Mouse (Mus musculus) MEL (cell line): ENCODE data around the gene Pml. TPM values are rescaled to one million over a fixed set of nuclear protein-coding genes. Genes with fewer than 3 reads are reported as not detected.

Source experiments
- DNase-seq: peaks from one replicate; pipeline ENCODE4 v3.0.0; 2011; ENCODE audit warnings: low read depth, low spot score
- H3K27ac ChIP-seq: 2 replicates; pipeline ENCODE4 v1.5.1; 2012; ENCODE audit warnings: low read depth, mild to moderate bottlenecking, control low read depth, low read length, moderate library complexity; ENCODE audit not compliant: control insufficient read depth
- H3K27me3 ChIP-seq, 2 experiments: fragments of 150-350 bp in 1 of 2; sonication (generic) in 1 of 2; 2 replicates each; pipeline ENCODE4 v1.6.1; 2012; ENCODE audit warnings: low read length in 2 of 2, mild to moderate bottlenecking in 2 of 2, improper control_type of control experiment in 1 of 2, moderate library complexity in 1 of 2; ENCODE audit not compliant: insufficient read depth in 2 of 2, control insufficient read depth in 1 of 2
- H3K36me3 ChIP-seq, 2 experiments: 2 replicates each; pipeline ENCODE4 v1.6.1; 2012 to 2014; ENCODE audit warnings: low read length in 2 of 2, improper control_type of control experiment in 1 of 2, inconsistent platforms in 1 of 2, mild to moderate bottlenecking in 1 of 2; ENCODE audit not compliant: insufficient read depth in 2 of 2, control insufficient read depth in 1 of 2
- H3K4me1 ChIP-seq, 2 experiments: fragments of 150-350 bp in 1 of 2; sonication (generic) in 1 of 2; 2 replicates each; pipeline ENCODE4 v1.6.1; 2012; ENCODE audit warnings: low read length in 2 of 2, improper control_type of control experiment in 1 of 2, mild to moderate bottlenecking in 1 of 2; ENCODE audit not compliant: insufficient read depth in 2 of 2, control insufficient read depth in 1 of 2
- H3K4me3 ChIP-seq, 2 experiments: fragments of 150-350 bp in 1 of 2; sonication (generic) in 1 of 2; 2 replicates each; pipeline ENCODE4 v1.5.1; 2012; ENCODE audit warnings: low read depth in 2 of 2, low read length in 2 of 2, mild to moderate bottlenecking in 2 of 2, moderate library complexity in 2 of 2, control low read depth in 1 of 2, improper control_type of control experiment in 1 of 2; ENCODE audit not compliant: control insufficient read depth in 1 of 2, insufficient read depth in 1 of 2
- H3K79me2 ChIP-seq: 2 replicates; pipeline ENCODE4 v1.6.1; 2012; ENCODE audit warnings: mild to moderate bottlenecking, low read length, moderate library complexity; ENCODE audit not compliant: control insufficient read depth, poor library complexity, insufficient read depth
- H3K9ac ChIP-seq: 2 replicates; pipeline ENCODE4 v1.6.1; 2012; ENCODE audit warnings: low read depth, mild to moderate bottlenecking, control low read depth, low read length, moderate library complexity; ENCODE audit not compliant: control insufficient read depth, poor library complexity, severe bottlenecking
- H3K9me3 ChIP-seq: fragments of 150-350 bp; sonication (generic); replicated peaks from 2 replicates; pipeline ENCODE4 v1.6.1; 2012; ENCODE audit warnings: mild to moderate bottlenecking, low read length, improper control_type of control experiment, moderate library complexity; ENCODE audit not compliant: insufficient read depth
- CHD2 ChIP-seq: IDR thresholded peaks from 2 replicates; pipeline ENCODE4 v1.6.1; 2011; ENCODE audit warnings: low read length, improper control_type of control experiment
- CTCF ChIP-seq, 3 experiments: IDR thresholded peaks in 2 of 3; conservative IDR thresholded peaks in 1 of 3; 2 replicates each; pipeline ENCODE4 v1.5.1; 2011 to 2012; ENCODE audit warnings: low read length in 3 of 3, low read depth in 2 of 3, mild to moderate bottlenecking in 2 of 3, improper control_type of control experiment in 1 of 3, inconsistent platforms in 1 of 3, mixed read lengths in 1 of 3, moderate library complexity in 1 of 3; ENCODE audit not compliant: control insufficient read depth in 1 of 3, insufficient read depth in 1 of 3, poor library complexity in 1 of 3, severe bottlenecking in 1 of 3
- E2F4 ChIP-seq: IDR thresholded peaks from 2 replicates; pipeline ENCODE4 v1.6.1; 2011; ENCODE audit warnings: low read depth, low read length, improper control_type of control experiment, borderline replicate concordance
- ETS1 ChIP-seq: IDR thresholded peaks from 2 replicates; pipeline ENCODE4 v1.6.1; 2012; ENCODE audit warnings: low read depth, mild to moderate bottlenecking, inconsistent platforms, low read length, improper control_type of control experiment, moderate library complexity
- GABPA ChIP-seq: IDR thresholded peaks from 2 replicates; pipeline ENCODE4 v1.6.1; 2012; ENCODE audit warnings: low read depth, mild to moderate bottlenecking, inconsistent platforms, low read length, improper control_type of control experiment, moderate library complexity
- GATA1 ChIP-seq: IDR thresholded peaks from 2 replicates; pipeline ENCODE4 v1.6.1; 2011; ENCODE audit warnings: low read depth, low read length, improper control_type of control experiment
- HCFC1 ChIP-seq: IDR thresholded peaks from 2 replicates; pipeline ENCODE4 v1.6.1; 2012; ENCODE audit warnings: low read depth, mild to moderate bottlenecking, inconsistent platforms, low read length, improper control_type of control experiment, moderate library complexity
- JUND ChIP-seq: IDR thresholded peaks from 2 replicates; pipeline ENCODE4 v1.6.1; 2011; ENCODE audit warnings: low read depth, mild to moderate bottlenecking, improper control_type of control experiment, low read length
- MEF2A ChIP-seq: IDR thresholded peaks from 2 replicates; pipeline ENCODE4 v1.6.1; 2014; ENCODE audit warnings: low read depth, mild to moderate bottlenecking, inconsistent platforms, low read length, improper control_type of control experiment; ENCODE audit not compliant: poor library complexity, insufficient replicate concordance, severe bottlenecking; ENCODE audit errors: extremely low read depth
- MYC ChIP-seq: IDR thresholded peaks from 2 replicates; pipeline ENCODE4 v1.6.1; 2011; ENCODE audit warnings: low read depth, mild to moderate bottlenecking, low read length, improper control_type of control experiment, moderate library complexity
- NELFE ChIP-seq: IDR thresholded peaks from 2 replicates; pipeline ENCODE4 v1.6.1; 2011; ENCODE audit warnings: low read depth, low read length, improper control_type of control experiment
- NRF1 ChIP-seq: IDR thresholded peaks from 2 replicates; pipeline ENCODE4 v1.6.1; 2014; ENCODE audit warnings: low read depth, mild to moderate bottlenecking, inconsistent platforms, low read length, improper control_type of control experiment, moderate library complexity; ENCODE audit not compliant: poor library complexity, insufficient read depth, severe bottlenecking
- POLR2A ChIP-seq, 2 experiments: IDR thresholded peaks; 2 replicates each; pipeline ENCODE4 v1.6.1; 2011 to 2012; ENCODE audit warnings: low read length in 2 of 2, mild to moderate bottlenecking in 2 of 2, control low read depth in 1 of 2, improper control_type of control experiment in 1 of 2, low read depth in 1 of 2, moderate library complexity in 1 of 2; ENCODE audit not compliant: control insufficient read depth in 1 of 2, insufficient read depth in 1 of 2, poor library complexity in 1 of 2
- POLR2AphosphoS2 ChIP-seq: IDR thresholded peaks from 2 replicates; pipeline ENCODE4 v1.6.1; 2011; ENCODE audit warnings: low read length, improper control_type of control experiment
- POLR2AphosphoS5 ChIP-seq: IDR thresholded peaks from 2 replicates; pipeline ENCODE4 v1.6.1; 2012; ENCODE audit warnings: low read depth, borderline replicate concordance, mild to moderate bottlenecking, inconsistent platforms, low read length, moderate library complexity, mixed read lengths
- RAD21 ChIP-seq: IDR thresholded peaks from 2 replicates; pipeline ENCODE4 v1.6.1; 2011; ENCODE audit warnings: mild to moderate bottlenecking, low read depth, low read length, improper control_type of control experiment
- RCOR1 ChIP-seq: IDR thresholded peaks from 2 replicates; pipeline ENCODE4 v1.6.1; 2012; ENCODE audit warnings: low read depth, mild to moderate bottlenecking, inconsistent platforms, low read length, improper control_type of control experiment
- SIN3A ChIP-seq: IDR thresholded peaks from 2 replicates; pipeline ENCODE4 v1.6.1; 2012; ENCODE audit warnings: low read length, improper control_type of control experiment, inconsistent platforms
- UBTF ChIP-seq: IDR thresholded peaks from 2 replicates; pipeline ENCODE4 v1.6.1; 2012; ENCODE audit warnings: low read depth, mild to moderate bottlenecking, inconsistent platforms, low read length, improper control_type of control experiment, moderate library complexity, borderline replicate concordance; ENCODE audit not compliant: insufficient read depth
- USF1 ChIP-seq: IDR thresholded peaks from 2 replicates; pipeline ENCODE4 v1.6.1; 2014; ENCODE audit warnings: low read depth, mild to moderate bottlenecking, inconsistent platforms, low read length, improper control_type of control experiment, moderate library complexity
- ZC3H11A ChIP-seq: IDR thresholded peaks from 2 replicates; pipeline ENCODE4 v1.6.1; 2012; ENCODE audit warnings: low read depth, mild to moderate bottlenecking, inconsistent platforms, low read length, improper control_type of control experiment
- ZMIZ1 ChIP-seq: IDR thresholded peaks from 2 replicates; pipeline ENCODE4 v1.6.1; 2012; ENCODE audit warnings: low read depth, mild to moderate bottlenecking, inconsistent platforms, low read length, improper control_type of control experiment, moderate library complexity
- ZNF384 ChIP-seq: IDR thresholded peaks from 2 replicates; pipeline ENCODE4 v1.6.1; 2012; ENCODE audit warnings: low read depth, mild to moderate bottlenecking, inconsistent platforms, low read length, improper control_type of control experiment
- polyA plus RNA-seq, 2 experiments: library from polyadenylated mRNA; stranded (reverse) in 1 of 2; unstranded in 1 of 2; fragments of >175 nt in 1 of 2; fragments of >200 nt in 1 of 2; gene quantifications; 2 replicates each; pipeline versions ENCODE4 v1.2.1 to v1.2.4; 2012; ENCODE audit warnings: low replicate concordance in 2 of 2, low read depth in 1 of 2; ENCODE audit not compliant: insufficient read length in 2 of 2, insufficient read depth in 1 of 2, missing spikeins in 1 of 2
- total RNA-seq: library from RNA; depleted of rRNA; stranded (reverse); fragments of 300-350 nt; gene quantifications from 2 replicates; pipeline ENCODE4 v1.2.3, GENCODE M21; 2012

The Pml gene
- total and polyA plus RNA-seq, 3 experiments: 25.2 to 56.6 TPM; not detected in 1

- TF ChIP-seq CTCF (IDR thresholded peaks at IDR 0.05 in 2 of 3, conservative IDR thresholded peaks at IDR 0.05 in 1 of 3; ENCODE audit: control insufficient read depth in 1 of 3, insufficient read depth in 1 of 3, low read depth in 2 of 3, low read length in 3 of 3, poor library complexity in 1 of 3, severe bottlenecking in 1 of 3) (no peak), NELFE (no peak), RAD21 (no peak), ZMIZ1 (no peak), ZC3H11A (no peak), SIN3A (no peak), POLR2A (IDR thresholded peaks at IDR 0.05; ENCODE audit: control insufficient read depth in 1 of 2, insufficient read depth in 1 of 2, low read depth in 1 of 2, low read length in 2 of 2, poor library complexity in 1 of 2) (no peak), GATA1 (no peak), CHD2 (no peak), NRF1 (no peak), JUND (no peak), POLR2AphosphoS2 (no peak), MYC (no peak), GABPA (no peak), USF1 (no peak), HCFC1 (no peak), ZNF384 (no peak), MEF2A (no peak), UBTF (no peak)
- H3K4me1 ChIP-seq: no peaks in the 10 kb centered on the region
- H3K9me3 ChIP-seq: no peaks in the 10 kb centered on the region
- no peaks in the 10 kb centered on the region for H3K79me2 ChIP-seq
- H3K4me3 ChIP-seq: no peak overlapping the region
- H3K27ac ChIP-seq: no peak overlapping the region
- H3K36me3 ChIP-seq: no peaks in the 10 kb centered on the region
- no peak overlapping the region for H3K9ac ChIP-seq
- H3K27me3 ChIP-seq: peaks cover 10 to 15% of the 10 kb centered on the region in 2 experiments
- DNase-seq: no peak
These were observed 55.4 kb downstream of the Pml start for GRCm38 (mm10) chr9:58194222-58194621.

GRCm38 (mm10) chr9:58184456-58184855 lies 65.1 kb downstream of the Pml start:
- DNase-seq: no peak
- Histone ChIP-seq H3K27me3 (peaks cover 11 to 20% of the 10 kb centered on the region in 2 experiments), H3K27ac (no peak overlapping the region)
- no peak for TF ChIP-seq NELFE
- no peak for TF ChIP-seq ETS1
- TF ChIP-seq USF1: no peak
- TF ChIP-seq MYC: no peak
- TF ChIP-seq E2F4: no peak
- no peak for TF ChIP-seq ZMIZ1
- no peak for TF ChIP-seq RCOR1
- no peak for TF ChIP-seq NRF1
- no peak for TF ChIP-seq POLR2AphosphoS5
- no peak for TF ChIP-seq ZNF384
- TF ChIP-seq MEF2A: no peak
- no peak for TF ChIP-seq UBTF
- TF ChIP-seq, all 39 proteins: peak for 0
- H3K4me3 ChIP-seq: no peak overlapping the region
- H3K36me3 ChIP-seq: no peaks in the 10 kb centered on the region
- H3K79me2 ChIP-seq: no peaks in the 10 kb centered on the region
- H3K9me3 ChIP-seq: no peaks in the 10 kb centered on the region
- no peak overlapping the region for H3K9ac ChIP-seq
- H3K4me1 ChIP-seq: no peaks in the 10 kb centered on the region
